Mouse (Mus musculus) kidney, postnatal 4 days (tissue): Measurements from ENCODE around the gene Trpm2.

Source experiments
- DNase-seq, 2 experiments: peaks; one replicate each; pipeline ENCODE4 v3.0.0; 2021; ENCODE audit warnings: mixed read lengths in 2 of 2

The Trpm2 gene

DNA sequence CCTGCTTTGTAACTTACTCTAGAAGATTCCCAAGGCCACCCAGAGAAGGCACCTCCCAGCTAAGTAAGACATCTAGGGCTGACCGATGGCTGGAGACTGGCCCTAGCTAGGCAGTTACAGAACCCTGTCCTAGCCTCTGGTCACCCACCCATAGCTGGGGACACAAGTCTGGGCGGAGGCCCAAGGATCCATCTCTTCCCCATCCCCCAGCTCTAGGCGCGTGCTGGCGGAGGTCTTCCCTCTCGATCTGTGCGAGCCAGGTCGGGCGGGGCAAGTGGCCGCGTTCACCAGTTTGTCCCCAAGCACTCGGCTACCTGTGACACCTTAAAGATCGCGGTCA is 68.5 kb downstream of the Trpm2 start:
- DNase-seq = no peak

- DNase-seq = no peak
Measured at GRCm38 (mm10) chr10:77900903-77901818, 69.2 kb downstream of the Trpm2 start.

GRCm38 (mm10) chr10:77900126-77900525 is 70.2 kb downstream of the Trpm2 start:
- DNase-seq = no peak

DNA sequence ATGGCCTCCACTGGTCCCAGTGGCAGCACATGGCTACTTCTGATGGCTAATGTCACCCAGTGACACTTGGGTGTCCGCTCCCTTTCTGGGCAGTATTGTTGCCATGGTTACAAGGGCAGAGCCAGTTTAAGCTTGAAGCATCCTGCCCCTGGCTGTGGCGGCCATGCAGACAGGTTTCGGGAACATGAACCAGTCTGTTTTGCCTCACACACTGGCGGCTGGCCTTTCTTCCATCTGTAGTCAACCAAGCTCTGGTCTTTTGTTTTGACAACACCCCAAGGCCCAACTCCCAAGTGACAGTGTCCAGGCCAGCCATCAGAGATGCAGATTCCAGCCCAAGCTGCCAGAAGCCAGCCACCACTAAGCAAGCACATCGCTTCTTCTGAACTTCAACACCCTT is 74.8 kb downstream of the Trpm2 start:
- DNase-seq = peak in 1 of 2 experiments; percentile 5

DNA sequence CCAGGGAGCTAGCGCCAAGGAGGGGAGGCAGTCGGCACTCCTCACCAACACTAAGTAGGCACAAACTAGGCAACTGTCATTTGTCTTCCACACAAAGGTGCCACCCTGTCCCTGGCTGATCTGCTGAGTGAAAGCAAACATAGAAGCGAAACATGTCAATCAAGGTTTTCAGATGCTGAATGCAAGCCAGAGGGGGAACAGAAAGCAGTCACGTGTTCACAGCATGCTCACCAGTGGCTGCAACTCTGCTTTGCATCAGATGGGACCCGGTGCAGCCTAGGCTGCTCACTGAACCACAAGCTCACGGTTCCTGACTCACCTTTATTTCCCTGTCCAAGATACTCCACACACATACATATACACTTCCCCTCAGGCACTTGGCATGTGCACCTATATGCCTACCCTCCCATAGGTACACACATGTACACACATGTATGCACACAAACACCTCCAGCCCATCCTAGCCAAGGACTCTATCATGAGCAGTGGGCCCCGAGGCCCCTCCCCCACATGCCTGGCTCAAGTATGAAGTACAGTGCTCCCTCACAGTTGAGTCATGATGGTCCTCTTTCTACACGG is 79.3 kb downstream of the Trpm2 start:
- no peak for DNase-seq

DNA sequence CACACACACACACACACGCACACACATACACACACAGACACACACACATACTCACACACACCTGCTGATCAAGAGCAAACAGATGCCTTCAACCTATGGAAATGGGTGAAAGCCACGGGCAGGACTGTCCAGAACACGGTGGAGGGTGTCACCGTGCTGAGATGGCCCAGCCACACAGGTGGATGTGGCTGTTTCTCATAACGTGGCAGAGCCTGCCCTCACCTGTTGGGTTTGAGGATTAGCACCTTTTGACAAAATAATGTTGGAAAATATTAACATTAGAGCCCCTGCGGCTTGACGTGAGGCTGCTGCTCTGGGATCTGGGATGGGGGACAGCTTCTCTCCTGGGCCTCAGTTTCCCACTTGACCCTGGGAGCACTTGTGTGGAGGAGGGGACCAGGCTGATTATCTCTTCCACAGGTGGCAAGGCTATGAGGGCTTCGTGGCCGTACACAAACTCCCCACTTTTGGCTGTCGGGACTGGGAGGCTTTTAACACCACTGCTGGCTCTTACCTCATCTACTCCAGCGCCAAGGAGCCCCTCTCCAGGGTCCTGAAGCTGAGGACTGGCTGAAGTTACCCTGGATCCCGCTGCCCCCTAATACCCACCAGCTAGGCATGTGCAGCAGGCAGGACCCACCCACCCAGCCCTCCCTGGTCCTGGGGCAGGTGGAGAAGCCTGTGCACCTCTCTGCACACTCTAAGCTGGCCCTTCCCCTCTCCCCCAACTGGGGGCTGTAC is 84.2 kb downstream of the Trpm2 start:
- peak; percentile 67 to 68 for DNase-seq

GRCm38 (mm10) chr10:77882553-77882952 is 87.8 kb downstream of the Trpm2 start:
- peak in 1 of 2 experiments; percentile 13 for DNase-seq

GRCm38 (mm10) chr10:77880305-77880704 is 90.1 kb downstream of the Trpm2 start:
- DNase-seq = no peak

GRCm38 (mm10) chr10:77878985-77879384 is 91.4 kb downstream of the Trpm2 start:
- DNase-seq = peak; percentile 42 to 49

GRCm38 (mm10) chr10:77869651-77870050 is 100.7 kb downstream of the Trpm2 start:
- no peak for DNase-seq

DNA sequence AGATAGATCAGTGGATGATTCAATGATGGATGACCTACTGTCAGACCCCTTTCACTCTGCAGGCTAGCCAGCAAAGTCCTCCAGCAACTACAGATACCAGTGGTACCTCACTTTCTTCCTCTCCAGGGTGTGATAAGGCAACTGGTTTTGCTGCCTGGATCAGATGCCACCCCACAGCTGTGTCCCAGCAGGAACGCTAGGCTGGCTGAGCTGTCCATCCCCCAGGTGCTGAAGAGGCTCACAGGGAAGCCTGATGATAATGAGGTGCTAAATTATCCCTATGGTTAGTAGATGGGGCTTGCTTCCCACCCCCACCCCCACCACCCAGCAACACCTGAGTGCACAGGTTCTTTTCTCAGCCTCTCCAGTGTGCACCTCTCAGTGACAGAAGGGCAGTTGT is 102.8 kb downstream of the Trpm2 start:
- peak; percentile 61 to 63 for DNase-seq

DNA sequence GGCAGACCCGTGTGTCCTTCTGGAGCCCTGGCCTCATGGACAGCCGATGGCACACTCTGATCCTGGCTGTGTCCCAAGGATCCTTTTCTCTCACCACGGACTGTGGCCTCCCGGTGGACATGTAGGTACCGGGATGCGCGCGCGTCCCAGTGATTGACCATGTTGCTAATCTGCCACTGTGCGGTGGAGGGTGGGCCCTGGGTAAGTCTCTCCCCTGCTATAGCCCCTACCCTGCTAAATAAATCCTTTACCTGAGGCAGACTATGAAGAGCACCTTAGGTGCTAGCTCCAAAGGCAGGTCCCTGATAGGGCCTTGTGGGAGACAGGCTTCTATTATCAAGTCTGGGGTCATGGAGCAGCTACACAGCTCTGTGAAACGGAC is 105.6 kb downstream of the Trpm2 start:
- no peak for DNase-seq

DNA sequence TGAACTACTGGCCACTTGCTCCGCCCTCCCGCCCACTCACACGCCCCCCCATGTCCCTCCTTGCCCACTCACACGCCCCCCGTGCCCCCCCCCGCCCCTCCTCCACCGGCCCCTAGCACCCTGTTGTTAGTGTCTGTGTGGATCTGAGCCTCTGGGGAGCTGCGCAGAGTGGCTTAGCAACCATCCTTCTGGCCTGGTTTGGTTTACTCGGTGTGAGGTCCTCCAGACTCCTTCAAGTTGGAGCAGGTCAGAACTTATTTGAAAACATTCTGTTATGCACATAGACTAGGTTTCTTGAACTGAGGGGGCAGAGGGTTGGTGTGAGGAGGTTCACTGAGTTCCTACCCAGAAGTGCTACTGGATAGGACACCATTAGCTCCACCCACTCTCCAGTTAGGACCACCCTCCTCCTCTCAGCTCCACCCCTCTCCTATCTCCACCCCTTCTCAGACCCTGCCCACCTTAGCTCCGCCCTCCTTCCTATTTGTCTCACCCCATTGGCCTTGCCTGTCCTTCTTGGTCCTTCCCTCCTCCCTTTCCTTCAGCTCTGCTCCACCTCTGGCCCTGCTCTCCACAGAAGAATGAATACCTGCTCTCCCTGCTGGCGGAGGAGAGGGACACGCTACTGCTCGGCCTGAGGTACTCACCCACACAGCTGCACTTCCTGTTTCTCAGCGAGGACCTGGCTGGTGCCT is 106.1 kb downstream of the Trpm2 start:
- peak; percentile 73 to 82 for DNase-seq

DNA sequence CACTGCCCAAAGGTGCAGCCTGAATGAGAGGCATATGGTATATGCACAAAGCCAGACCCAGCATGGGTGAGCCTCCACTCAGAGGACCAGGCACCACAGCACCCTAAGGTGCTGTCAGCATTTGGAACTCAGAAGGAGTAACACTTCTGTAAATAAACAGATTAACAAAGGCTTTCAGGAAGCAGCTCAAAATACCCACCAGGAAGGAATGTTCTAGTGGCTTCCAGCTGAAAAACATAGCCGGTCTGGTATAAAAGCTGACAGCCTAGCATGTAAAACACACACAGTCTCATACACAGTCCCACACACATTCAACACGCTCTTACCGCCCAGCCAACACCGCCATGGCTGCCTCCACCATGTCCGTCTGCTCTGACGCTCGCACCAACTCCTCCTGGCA is 108.7 kb downstream of the Trpm2 start, which contains the start of gene Gm3285:
Gm3285 (plus strand) TSS at position 301 of the 400 bp plus-strand sequence.
- DNase-seq = no peak
